Mouse (Mus musculus) heart, embryonic 13.5 days (tissue): ENCODE data around the gene Scnn1a. TPM values are rescaled to one million over a fixed set of nuclear protein-coding genes. Genes with fewer than 3 reads are reported as not detected.

Experiments
- ATAC-seq: fragments of 200-750 bp; cut with Nextera tagmentation; 2 replicates; pipeline ENCODE4 v1.8.0; 2017; ENCODE audit warnings: moderate TSS enrichment; ENCODE audit not compliant: insufficient number of reproducible peaks, low FRiP score, low TSS enrichment; ENCODE audit errors: extremely low read depth
- H3K27ac ChIP-seq: fragments of 300-500 bp; sonication (generic); replicated peaks from 2 replicates; pipeline ENCODE4 v1.5.1; 2015; ENCODE audit warnings: moderate library complexity, mild to moderate bottlenecking, inconsistent platforms
- H3K27me3 ChIP-seq: fragments of 300-500 bp; sonication (generic); replicated peaks from 2 replicates; pipeline ENCODE4 v1.6.1; 2015; ENCODE audit warnings: mild to moderate bottlenecking, inconsistent platforms
- H3K36me3 ChIP-seq: fragments of 300-500 bp; sonication (generic); 2 replicates; pipeline ENCODE4 v1.6.1; 2015; ENCODE audit warnings: mild to moderate bottlenecking, inconsistent platforms
- H3K4me1 ChIP-seq: fragments of 300-500 bp; sonication (generic); 2 replicates; pipeline ENCODE4 v1.6.1; 2015; ENCODE audit warnings: inconsistent platforms
- H3K4me2 ChIP-seq: fragments of 300-500 bp; sonication (generic); 2 replicates; pipeline ENCODE4 v1.6.1; 2015; ENCODE audit warnings: inconsistent platforms, mild to moderate bottlenecking, moderate library complexity
- H3K4me3 ChIP-seq: fragments of 300-500 bp; sonication (generic); 2 replicates; pipeline ENCODE4 v1.5.1; 2015; ENCODE audit warnings: moderate library complexity, mild to moderate bottlenecking, inconsistent platforms
- H3K9ac ChIP-seq: fragments of 300-500 bp; sonication (generic); 2 replicates; pipeline ENCODE4 v1.6.1; 2015; ENCODE audit warnings: inconsistent platforms, mild to moderate bottlenecking, moderate library complexity
- H3K9me3 ChIP-seq: fragments of 300-500 bp; sonication (generic); 2 replicates; pipeline ENCODE4 v1.6.1; 2016; ENCODE audit warnings: inconsistent platforms
- WGBS: fragments of 180-500 bp; shearing (Covaris S2); methylation state at CpG from one replicate; pipeline ENCODE4 v1.1.7; 2015; ENCODE audit warnings: mixed read lengths; 5-methylcytosine and 5-hydroxymethylcytosine counted together
- polyA plus RNA-seq: library from polyadenylated mRNA; unstranded; fragments of >200 nt; fragmentation: Nextera tagmentation; extraction: Ambion mirVana; gene quantifications from 2 replicates; pipeline ENCODE4 v1.2.1, GENCODE M21; 2015

Gene Scnn1a
- polyA plus RNA-seq, 1 experiment from 2014 or later = 0.63 TPM

DNA sequence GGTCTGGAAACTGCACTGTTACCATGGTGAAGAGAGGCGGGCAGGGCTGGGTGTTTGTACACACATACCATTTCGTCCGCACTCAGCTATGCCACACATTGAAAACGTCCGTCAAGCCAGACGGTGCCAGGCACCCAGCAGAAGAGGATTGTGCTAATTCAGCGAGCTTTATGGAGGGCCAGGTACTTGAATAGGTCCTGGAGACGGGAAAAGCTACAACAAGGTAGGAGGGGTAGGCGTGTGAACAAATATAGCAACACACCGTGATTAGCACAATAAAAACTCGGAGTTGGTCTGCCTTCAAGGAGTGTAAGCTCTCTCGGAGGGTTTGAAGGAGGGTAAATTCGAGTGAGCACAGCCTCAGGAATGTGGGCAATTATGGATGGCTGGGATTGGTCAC is 2.3 kb downstream of the Scnn1a start:
- Histone ChIP-seq H3K9me3 (no peaks in the 10 kb centered on the region), H3K36me3 (no peaks in the 10 kb centered on the region), H3K9ac (no peak overlapping the region), H3K27me3 (peaks cover 56% of the 10 kb centered on the region), H3K27ac (no peak overlapping the region), H3K4me2 (no peak overlapping the region), H3K4me3 (no peak overlapping the region), H3K4me1 (peaks cover 16% of the 10 kb centered on the region)
- 50% methylated on average over 13 of the region's 13 CpGs for WGBS
- no peak for ATAC-seq

GRCm38 (mm10) chr6:125323547-125323946 is 3.1 kb downstream of the Scnn1a start:
- H3K27ac ChIP-seq = no peak overlapping the region
- H3K4me2 ChIP-seq = no peak overlapping the region
- 70% methylated on average over 6 of the region's 6 CpGs for WGBS
- H3K4me1 ChIP-seq = peaks cover 16% of the 10 kb centered on the region
- no peak for ATAC-seq
- H3K9ac ChIP-seq = no peak overlapping the region
- H3K4me3 ChIP-seq = no peak overlapping the region
- no peaks in the 10 kb centered on the region for H3K9me3 ChIP-seq
- no peaks in the 10 kb centered on the region for H3K36me3 ChIP-seq
- H3K27me3 ChIP-seq = peaks cover 53% of the 10 kb centered on the region

DNA sequence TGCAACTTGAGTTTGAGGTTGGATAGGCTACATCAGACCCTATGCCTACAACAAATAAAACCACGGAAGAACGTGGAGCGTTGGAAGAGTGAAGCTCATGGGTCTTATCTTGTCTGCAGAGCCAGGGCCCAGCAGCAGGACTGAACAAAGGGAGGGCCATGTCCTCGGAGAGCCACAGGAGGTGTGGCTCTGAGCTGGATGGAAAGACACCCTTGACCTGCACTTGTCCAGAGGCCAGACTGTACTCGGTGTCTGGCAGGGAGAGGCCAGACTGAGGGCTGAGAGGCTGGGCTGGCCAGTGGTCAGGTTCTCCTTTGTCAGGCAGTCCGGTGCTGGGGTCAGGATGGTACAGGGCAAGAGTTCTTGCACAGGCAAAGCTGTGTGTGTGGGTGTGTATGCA is 4.9 kb downstream of the Scnn1a start:
- Histone ChIP-seq H3K9me3 (no peaks in the 10 kb centered on the region), H3K4me3 (no peak overlapping the region), H3K27me3 (peaks cover 36% of the 10 kb centered on the region), H3K27ac (no peak overlapping the region), H3K4me1 (peaks cover 21% of the 10 kb centered on the region), H3K36me3 (no peaks in the 10 kb centered on the region), H3K4me2 (no peak overlapping the region), H3K9ac (no peak overlapping the region)
- WGBS = 23% methylated on average over 6 of the region's 6 CpGs
- ATAC-seq = no peak

GRCm38 (mm10) chr6:125328243-125328642 is 7.8 kb downstream of the Scnn1a start:
- ATAC-seq = no peak
- Histone ChIP-seq H3K27me3 (peaks cover 7% of the 10 kb centered on the region), H3K36me3 (no peaks in the 10 kb centered on the region), H3K9ac (no peak overlapping the region), H3K9me3 (no peaks in the 10 kb centered on the region), H3K4me1 (peaks cover 15% of the 10 kb centered on the region), H3K27ac (no peak overlapping the region), H3K4me3 (no peak overlapping the region), H3K4me2 (no peak overlapping the region)
- 83% methylated on average over 5 of the region's 5 CpGs for WGBS

DNA sequence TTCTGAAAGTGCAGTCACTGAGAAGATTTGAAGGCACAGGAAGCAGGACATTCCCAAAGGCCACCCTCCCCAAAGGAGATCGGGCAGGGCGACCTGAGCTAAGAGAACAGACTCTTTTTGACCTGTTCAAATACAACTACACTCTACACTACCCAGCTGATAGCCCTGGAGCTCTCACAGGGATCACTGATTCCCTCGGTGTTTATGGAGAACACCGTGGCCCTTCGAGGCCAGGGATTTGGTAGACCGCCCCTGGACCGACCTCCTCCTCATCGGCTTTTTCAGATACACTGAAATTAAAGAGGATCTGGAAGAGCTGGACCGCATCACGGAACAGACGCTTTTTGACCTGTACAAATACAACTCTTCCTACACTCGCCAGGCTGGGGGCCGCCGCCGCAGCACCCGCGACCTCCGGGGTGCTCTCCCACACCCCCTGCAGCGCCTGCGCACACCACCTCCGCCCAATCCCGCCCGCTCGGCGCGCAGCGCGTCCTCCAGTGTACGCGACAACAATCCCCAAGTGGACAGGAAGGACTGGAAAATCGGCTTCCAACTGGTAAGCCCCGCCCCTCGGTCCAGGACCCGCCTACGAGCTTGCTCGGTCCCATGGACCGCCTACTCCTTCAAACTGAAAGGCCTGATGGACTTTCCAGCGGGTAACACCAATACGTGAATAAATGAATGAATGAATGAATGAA is 10.3 kb downstream of the Scnn1a start:
- 1% methylated on average over 39 of the region's 39 CpGs for WGBS
- Histone ChIP-seq H3K4me1 (peaks cover 8% of the 10 kb centered on the region), H3K36me3 (no peaks in the 10 kb centered on the region), H3K9ac (peak overlapping the region; percentile 84), H3K9me3 (no peaks in the 10 kb centered on the region), H3K27ac (peak overlapping the region; percentile 25; the same call in 1 of the 2 replicates), H3K4me3 (peak overlapping the region; percentile 63), H3K27me3 (no peaks in the 10 kb centered on the region), H3K4me2 (peak overlapping the region; percentile 82)
- ATAC-seq = peak; percentile 69; the same call in 1 of the 2 replicates

DNA sequence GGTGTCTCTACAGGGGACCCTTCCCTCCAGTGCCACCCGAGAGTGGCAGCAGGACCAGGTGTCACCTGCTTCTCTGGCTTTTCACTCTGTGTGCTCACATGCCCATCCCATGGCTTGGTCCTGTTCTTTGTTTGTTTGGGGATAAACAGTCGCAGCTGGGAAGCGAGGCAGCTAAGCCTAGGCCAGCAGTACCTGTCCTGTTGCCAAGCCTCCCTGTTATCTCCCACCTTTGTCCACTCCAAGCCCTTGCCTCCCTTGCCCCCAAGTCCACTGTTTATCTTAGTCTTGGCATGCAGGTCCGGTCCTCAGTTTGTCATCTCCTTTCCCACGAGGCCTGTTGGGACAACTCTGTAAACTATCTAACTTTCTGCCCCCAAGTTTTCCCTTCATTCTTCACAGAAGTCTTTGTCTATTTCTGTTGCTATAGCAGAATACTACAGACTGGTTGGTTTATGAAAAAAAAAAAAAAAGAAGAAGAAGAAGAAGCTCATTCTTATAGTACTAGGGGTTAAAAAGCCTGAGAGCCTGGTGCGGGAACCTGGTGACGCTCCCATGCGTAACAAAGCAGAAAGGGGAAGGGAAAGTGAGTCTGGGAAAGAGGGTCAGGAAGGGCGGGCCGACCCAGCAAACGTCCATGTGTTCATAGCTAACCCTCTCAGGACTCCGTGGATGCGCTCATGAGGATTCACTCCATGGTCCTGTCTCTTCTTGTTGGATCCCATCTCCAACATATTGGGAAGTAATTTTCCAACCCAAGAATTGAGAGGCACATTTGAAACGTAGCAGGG is 12.8 kb downstream of the Scnn1a start:
- 69% methylated on average over 14 of the region's 14 CpGs for WGBS
- H3K9ac ChIP-seq = no peak overlapping the region
- no peak overlapping the region for H3K27ac ChIP-seq
- no peaks in the 10 kb centered on the region for H3K9me3 ChIP-seq
- H3K36me3 ChIP-seq = no peaks in the 10 kb centered on the region
- peaks cover 8% of the 10 kb centered on the region for H3K4me1 ChIP-seq
- H3K27me3 ChIP-seq = 0 out of 2 replicates have a peak, but pooled peaks cover 3% of the 10 kb centered on the region
- ATAC-seq = no peak
- H3K4me3 ChIP-seq = no peak overlapping the region
- H3K4me2 ChIP-seq = no peak overlapping the region

DNA sequence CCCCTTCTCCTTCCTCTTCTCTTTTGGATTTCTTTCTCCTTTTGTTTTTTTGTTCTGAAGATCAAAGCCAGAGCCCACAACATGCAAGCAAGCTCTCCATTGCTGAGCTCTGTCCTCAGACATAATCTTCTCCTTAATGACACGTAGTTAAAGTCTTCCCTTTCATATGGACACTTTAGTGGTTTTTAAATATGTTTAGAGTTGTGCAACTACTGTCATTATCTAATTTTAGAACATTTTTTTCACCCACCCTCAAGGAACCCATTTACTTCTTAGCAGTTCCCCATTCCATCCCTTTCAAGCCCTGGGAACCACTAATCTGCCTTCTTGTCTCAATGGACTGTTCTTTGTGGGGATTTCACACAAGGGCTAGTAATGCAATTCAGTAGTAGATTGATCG is 13.9 kb downstream of the Scnn1a start:
- Histone ChIP-seq H3K9ac (no peak overlapping the region), H3K4me1 (peaks cover 8% of the 10 kb centered on the region), H3K4me2 (no peak overlapping the region), H3K27me3 (0 out of 2 replicates have a peak, but pooled peaks cover 3% of the 10 kb centered on the region), H3K27ac (no peak overlapping the region), H3K4me3 (no peak overlapping the region), H3K36me3 (no peaks in the 10 kb centered on the region), H3K9me3 (no peaks in the 10 kb centered on the region)
- 76% methylated on average over 2 of the region's 2 CpGs for WGBS
- ATAC-seq = no peak

DNA sequence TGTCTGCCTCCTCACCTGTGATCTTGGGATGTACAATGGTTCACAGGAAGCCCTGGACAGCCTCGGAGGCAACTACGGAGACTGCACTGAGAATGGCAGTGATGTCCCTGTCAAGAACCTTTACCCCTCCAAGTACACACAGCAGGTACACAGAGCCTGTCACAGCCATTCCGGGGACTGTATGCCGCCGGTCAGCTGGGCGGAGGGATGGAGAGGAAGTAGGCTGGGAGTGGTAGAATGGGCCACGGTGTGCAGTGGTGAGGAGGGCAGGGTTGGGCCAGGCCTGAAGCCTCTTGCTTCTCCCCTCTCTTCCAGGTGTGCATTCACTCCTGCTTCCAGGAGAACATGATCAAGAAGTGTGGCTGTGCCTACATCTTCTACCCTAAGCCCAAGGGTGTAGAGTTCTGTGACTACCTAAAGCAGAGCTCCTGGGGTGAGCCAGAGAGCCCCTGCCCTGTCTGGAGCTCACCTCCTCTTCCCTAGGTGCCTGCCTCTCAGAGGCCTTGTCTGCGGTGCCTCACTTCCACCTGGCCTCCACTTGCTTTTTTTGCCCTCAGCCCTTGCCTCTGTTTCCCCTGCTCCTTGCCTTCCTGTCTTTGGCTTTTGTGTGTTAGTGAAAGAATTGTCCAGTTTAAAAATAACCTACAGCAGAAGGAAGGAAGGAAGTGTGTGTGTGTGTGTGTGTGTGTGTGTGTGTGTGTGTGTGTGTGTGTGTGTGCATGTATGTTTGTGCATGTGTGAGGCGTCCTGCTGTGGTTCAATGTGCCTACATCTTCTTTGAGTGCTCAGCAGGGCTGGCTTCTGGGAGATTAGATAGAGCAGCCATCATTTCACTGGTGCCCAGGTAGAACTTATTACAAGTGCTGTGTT is 18.6 kb downstream of the Scnn1a start:
- no peak for ATAC-seq

GRCm38 (mm10) chr6:125340244-125340643 is 19.8 kb downstream of the Scnn1a start:
- Histone ChIP-seq H3K36me3 (no peaks in the 10 kb centered on the region), H3K9me3 (no peaks in the 10 kb centered on the region), H3K4me2 (no peak overlapping the region), H3K27me3 (peaks cover 3% of the 10 kb centered on the region), H3K4me1 (peaks cover 15% of the 10 kb centered on the region; the same call in 1 of the 2 replicates), H3K4me3 (no peak overlapping the region), H3K9ac (no peak overlapping the region), H3K27ac (peak overlapping the region; percentile 82)
- ATAC-seq = no peak
- WGBS = 57% methylated on average over 5 of the region's 5 CpGs

More for the DNA sequence above, 18.6 kb downstream of the Scnn1a start:
- Histone ChIP-seq H3K4me3 (no peak overlapping the region), H3K9ac (no peak overlapping the region), H3K36me3 (no peaks in the 10 kb centered on the region), H3K27me3 (peaks cover 3% of the 10 kb centered on the region; the same call in 1 of the 2 replicates), H3K4me2 (no peak overlapping the region), H3K9me3 (no peaks in the 10 kb centered on the region), H3K4me1 (peaks cover 12% of the 10 kb centered on the region; the same call in 1 of the 2 replicates), H3K27ac (peak overlapping the region; percentile 82; the same call in 1 of the 2 replicates)
- WGBS = 60% methylated on average over 9 of the region's 9 CpGs

DNA sequence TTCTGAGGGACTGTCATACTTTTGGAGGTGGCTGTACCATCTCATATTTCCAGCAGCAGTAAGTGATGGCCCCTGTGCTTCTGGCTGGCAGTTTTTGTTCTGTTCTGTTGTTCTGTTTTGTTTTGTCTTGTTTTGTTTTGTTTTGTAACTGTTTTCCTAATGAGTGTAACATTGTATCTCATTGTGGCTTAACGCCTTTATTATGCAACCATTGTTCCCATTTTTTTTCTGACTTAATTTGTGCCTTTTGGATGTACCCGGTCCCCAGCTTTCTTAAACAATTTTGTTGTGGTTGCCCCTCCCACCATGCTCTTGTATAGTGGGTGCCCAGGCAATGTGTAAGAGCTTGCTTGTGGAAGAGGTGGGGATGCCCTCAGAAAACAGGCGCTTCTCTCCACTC is 21.7 kb downstream of the Scnn1a start:
- H3K27ac ChIP-seq = no peak overlapping the region
- H3K27me3 ChIP-seq = peaks cover 3% of the 10 kb centered on the region
- H3K4me3 ChIP-seq = no peak overlapping the region
- no peaks in the 10 kb centered on the region for H3K9me3 ChIP-seq
- 58% methylated on average over 3 of the region's 3 CpGs for WGBS
- H3K9ac ChIP-seq = no peak overlapping the region
- no peak overlapping the region for H3K4me2 ChIP-seq
- no peak for ATAC-seq
- peaks cover 15% of the 10 kb centered on the region; the same call in 1 of the 2 replicates for H3K4me1 ChIP-seq
- no peaks in the 10 kb centered on the region for H3K36me3 ChIP-seq

GRCm38 (mm10) chr6:125344084-125344483 is 23.6 kb downstream of the Scnn1a start:
- peak overlapping the region; percentile 47; the same call in 1 of the 2 replicates for H3K9ac ChIP-seq
- WGBS = 32% methylated on average over 8 of the region's 8 CpGs
- no peak overlapping the region for H3K27ac ChIP-seq
- no peaks in the 10 kb centered on the region for H3K36me3 ChIP-seq
- no peak overlapping the region for H3K4me2 ChIP-seq
- peaks cover 26% of the 10 kb centered on the region for H3K4me1 ChIP-seq
- no peaks in the 10 kb centered on the region; the same call in none of the 2 replicates for H3K27me3 ChIP-seq
- no peak for ATAC-seq
- no peaks in the 10 kb centered on the region for H3K9me3 ChIP-seq
- H3K4me3 ChIP-seq = no peak overlapping the region
